Mouse (Mus musculus) midbrain, embryonic 15.5 days (tissue): ENCODE measurements at regions not wholly inside any gene's neighbourhood (a gene's known extent, or its start where the extent isn't known, plus 50 kb on each side); places are given as distances from the start of the nearest gene placed in this dataset.

Experiments
- ATAC-seq: fragments of 200-750 bp; cut with Nextera tagmentation; replicated peaks from 2 replicates; pipeline ENCODE4 v1.8.0; 2017; ENCODE audit warnings: moderate TSS enrichment
- H3K27ac ChIP-seq: fragments of 300-500 bp; sonication (generic); 2 replicates; pipeline ENCODE4 v1.5.1; 2015; ENCODE audit warnings: mild to moderate bottlenecking, inconsistent platforms
- H3K27me3 ChIP-seq: fragments of 300-500 bp; sonication (generic); replicated peaks from 2 replicates; pipeline ENCODE4 v1.6.1; 2015; ENCODE audit warnings: inconsistent platforms
- H3K36me3 ChIP-seq: fragments of 300-500 bp; sonication (generic); replicated peaks from 2 replicates; pipeline ENCODE4 v1.6.1; 2015; ENCODE audit warnings: inconsistent platforms
- H3K4me1 ChIP-seq: fragments of 300-500 bp; sonication (generic); 2 replicates; pipeline ENCODE4 v1.6.1; 2015; ENCODE audit warnings: inconsistent platforms
- H3K4me2 ChIP-seq: fragments of 300-500 bp; sonication (generic); 2 replicates; pipeline ENCODE4 v1.6.1; 2015; ENCODE audit warnings: inconsistent platforms, mild to moderate bottlenecking, moderate library complexity
- H3K4me3 ChIP-seq: fragments of 300-500 bp; sonication (generic); 2 replicates; pipeline ENCODE4 v1.5.1; 2015; ENCODE audit warnings: mild to moderate bottlenecking, inconsistent platforms
- H3K9ac ChIP-seq: fragments of 300-500 bp; sonication (generic); 2 replicates; pipeline ENCODE4 v1.6.1; 2015; ENCODE audit warnings: mild to moderate bottlenecking, inconsistent platforms
- H3K9me3 ChIP-seq: fragments of 300-500 bp; sonication (generic); 2 replicates; pipeline ENCODE4 v1.6.1; 2016; ENCODE audit warnings: inconsistent platforms
- WGBS: fragments of 180-500 bp; shearing (Covaris S2); methylation state at CpG from one replicate; pipeline ENCODE4 v1.1.7; 2015; ENCODE audit warnings: mixed read lengths; 5-methylcytosine and 5-hydroxymethylcytosine counted together

GRCm38 (mm10) chr3:148696555-148696954 is 293.8 kb downstream of the Adgrl2 start:
- no peaks in the 10 kb centered on the region for H3K9me3 ChIP-seq
- no peak overlapping the region for H3K9ac ChIP-seq
- no peak overlapping the region for H3K4me2 ChIP-seq
- 84% methylated on average over 7 of the region's 7 CpGs for WGBS
- no peak for ATAC-seq
- no peak overlapping the region for H3K4me3 ChIP-seq
- H3K36me3 ChIP-seq = no peaks in the 10 kb centered on the region
- H3K27ac ChIP-seq = no peak overlapping the region
- H3K27me3 ChIP-seq = no peaks in the 10 kb centered on the region
- no peaks in the 10 kb centered on the region for H3K4me1 ChIP-seq

- WGBS = 92% methylated on average over 6 of the region's 6 CpGs
- H3K27me3 ChIP-seq = no peaks in the 10 kb centered on the region
- no peak overlapping the region for H3K27ac ChIP-seq
- no peak overlapping the region for H3K4me2 ChIP-seq
- no peaks in the 10 kb centered on the region for H3K4me1 ChIP-seq
- no peak for ATAC-seq
- H3K4me3 ChIP-seq = no peak overlapping the region
- H3K9ac ChIP-seq = no peak overlapping the region
- no peaks in the 10 kb centered on the region for H3K9me3 ChIP-seq
- H3K36me3 ChIP-seq = no peaks in the 10 kb centered on the region
Measured at GRCm38 (mm10) chr3:148695453-148695852, 294.9 kb downstream of the Adgrl2 start.

DNA sequence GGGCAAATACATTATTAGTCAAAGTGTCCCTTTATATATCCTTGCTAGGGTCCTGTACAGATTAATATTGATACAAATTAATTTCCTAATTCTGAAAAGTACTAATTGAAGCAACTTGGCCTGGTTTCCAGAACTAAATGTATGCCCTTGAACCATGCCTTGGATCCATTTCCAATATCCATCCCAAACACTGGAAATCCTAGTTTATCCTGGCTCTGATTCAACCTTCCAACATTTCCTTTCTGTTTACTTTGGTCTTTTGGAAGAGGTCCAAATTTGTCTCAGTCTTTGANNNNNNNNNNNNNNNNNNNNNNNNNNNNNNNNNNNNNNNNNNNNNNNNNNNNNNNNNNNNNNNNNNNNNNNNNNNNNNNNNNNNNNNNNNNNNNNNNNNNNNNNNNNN is 307.2 kb downstream of the Adgrl2 start:
- ATAC-seq = no peak
- H3K4me3 ChIP-seq = no peak overlapping the region
- H3K4me1 ChIP-seq = 0 out of 2 replicates have a peak, but pooled peaks cover 2% of the 10 kb centered on the region
- no peak overlapping the region for H3K4me2 ChIP-seq
- no peaks in the 10 kb centered on the region for H3K27me3 ChIP-seq
- H3K9ac ChIP-seq = no peak overlapping the region
- H3K27ac ChIP-seq = no peak overlapping the region
- H3K9me3 ChIP-seq = no peaks in the 10 kb centered on the region
- H3K36me3 ChIP-seq = no peaks in the 10 kb centered on the region

DNA sequence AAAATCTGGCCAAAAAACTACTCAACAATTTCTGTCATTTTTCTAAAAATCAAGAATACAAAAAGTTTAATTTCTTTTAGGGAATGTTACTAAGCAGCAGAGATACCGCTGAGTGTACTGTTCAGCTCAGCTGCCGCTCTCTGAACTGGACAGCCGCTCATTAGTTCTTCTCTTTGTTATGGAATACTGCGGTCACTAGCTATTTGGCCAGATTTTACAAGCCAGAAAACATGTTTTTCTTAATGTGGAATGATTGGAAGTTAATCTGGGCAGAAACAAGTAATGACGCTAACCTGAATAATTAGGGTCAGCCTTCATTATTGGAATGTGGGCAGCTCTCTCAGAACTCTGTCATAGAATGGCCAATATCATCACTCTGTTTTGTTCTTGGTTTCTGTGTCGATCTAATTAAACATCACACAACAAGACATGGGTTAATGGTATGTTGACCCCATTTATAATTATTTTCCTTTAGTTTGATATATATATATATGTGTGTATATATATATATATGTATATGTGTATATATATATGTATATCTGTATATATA is 307.8 kb downstream of the Adgrl2 start:
- H3K9ac ChIP-seq = no peak overlapping the region
- no peak overlapping the region for H3K27ac ChIP-seq
- H3K36me3 ChIP-seq = no peaks in the 10 kb centered on the region
- no peak for ATAC-seq
- no peaks in the 10 kb centered on the region for H3K27me3 ChIP-seq
- H3K9me3 ChIP-seq = no peaks in the 10 kb centered on the region
- 0 out of 2 replicates have a peak, but pooled peaks cover 2% of the 10 kb centered on the region for H3K4me1 ChIP-seq
- WGBS = 84% methylated on average over 6 of the region's 6 CpGs
- H3K4me2 ChIP-seq = no peak overlapping the region
- H3K4me3 ChIP-seq = no peak overlapping the region

- no peak overlapping the region for H3K4me3 ChIP-seq
- no peak overlapping the region for H3K27ac ChIP-seq
- H3K4me1 ChIP-seq = 0 out of 2 replicates have a peak, but pooled peaks cover 2% of the 10 kb centered on the region
- no peak overlapping the region for H3K4me2 ChIP-seq
- H3K36me3 ChIP-seq = no peaks in the 10 kb centered on the region
- WGBS = 67% methylated on average over 2 of the region's 2 CpGs
- no peak overlapping the region for H3K9ac ChIP-seq
- ATAC-seq = no peak
- H3K9me3 ChIP-seq = no peaks in the 10 kb centered on the region
- H3K27me3 ChIP-seq = no peaks in the 10 kb centered on the region
Measured at GRCm38 (mm10) chr3:148681186-148681585, 309.2 kb downstream of the Adgrl2 start.

DNA sequence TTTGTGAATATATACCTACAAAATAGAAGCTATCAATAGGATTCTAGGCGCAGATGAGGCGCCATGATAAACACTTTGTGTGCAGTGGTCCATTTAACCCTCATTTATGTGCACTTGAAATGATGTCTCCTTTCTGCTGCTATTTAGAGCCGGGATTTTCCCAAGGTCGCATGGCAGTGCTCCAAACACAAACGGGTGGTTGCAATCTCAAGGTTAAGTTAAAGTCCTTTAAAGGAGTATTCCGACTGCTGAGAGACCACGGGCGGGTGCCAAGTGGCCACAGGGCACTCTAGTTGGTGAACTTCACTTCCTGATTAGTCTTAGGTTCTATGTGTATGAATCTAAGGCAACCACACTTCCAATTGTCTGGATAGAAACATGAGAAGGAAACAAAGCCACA is 309.6 kb downstream of the Adgrl2 start:
- Histone ChIP-seq H3K27ac (no peak overlapping the region), H3K9me3 (no peaks in the 10 kb centered on the region), H3K4me3 (no peak overlapping the region), H3K9ac (no peak overlapping the region), H3K27me3 (no peaks in the 10 kb centered on the region), H3K4me1 (0 out of 2 replicates have a peak, but pooled peaks cover 2% of the 10 kb centered on the region), H3K4me2 (no peak overlapping the region), H3K36me3 (no peaks in the 10 kb centered on the region)
- WGBS = 76% methylated on average over 8 of the region's 8 CpGs
- no peak for ATAC-seq

- ATAC-seq = no peak
- no peak overlapping the region for H3K9ac ChIP-seq
- H3K4me2 ChIP-seq = no peak overlapping the region
- H3K4me3 ChIP-seq = no peak overlapping the region
- H3K36me3 ChIP-seq = no peaks in the 10 kb centered on the region
- H3K27me3 ChIP-seq = no peaks in the 10 kb centered on the region
- H3K9me3 ChIP-seq = no peaks in the 10 kb centered on the region
- WGBS = 93% methylated on average over 4 of the region's 4 CpGs
- H3K4me1 ChIP-seq = 0 out of 2 replicates have a peak, but pooled peaks cover 2% of the 10 kb centered on the region
- no peak overlapping the region for H3K27ac ChIP-seq
Measured at GRCm38 (mm10) chr3:148680086-148680485, 310.3 kb downstream of the Adgrl2 start.

GRCm38 (mm10) chr3:148679121-148679520 is 311.2 kb downstream of the Adgrl2 start:
- Histone ChIP-seq H3K4me2 (no peak overlapping the region), H3K27ac (no peak overlapping the region), H3K4me1 (0 out of 2 replicates have a peak, but pooled peaks cover 2% of the 10 kb centered on the region), H3K9me3 (no peaks in the 10 kb centered on the region), H3K27me3 (no peaks in the 10 kb centered on the region), H3K4me3 (no peak overlapping the region), H3K36me3 (no peaks in the 10 kb centered on the region), H3K9ac (no peak overlapping the region)
- WGBS = 44% methylated on average over 2 of the region's 2 CpGs
- no peak for ATAC-seq

DNA sequence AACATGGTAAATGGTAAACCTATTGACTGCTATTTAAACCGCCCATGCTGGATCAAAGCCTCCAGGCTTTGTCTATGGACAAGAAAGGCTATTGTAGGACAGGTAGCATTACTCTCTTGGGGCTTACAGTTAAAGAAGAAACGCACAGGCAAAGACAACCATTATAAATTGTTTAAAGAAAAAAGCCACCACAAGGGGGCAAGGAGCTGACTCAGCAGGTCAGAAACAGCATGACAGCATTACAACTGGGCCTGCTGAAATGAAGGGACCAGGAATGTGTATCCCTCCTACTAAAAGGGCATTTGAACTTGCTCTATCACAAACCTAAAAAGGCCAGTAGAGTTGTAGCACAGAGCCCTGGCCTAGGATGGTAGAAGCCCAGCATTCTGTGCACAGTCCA is 314.3 kb downstream of the Adgrl2 start:
- no peak for ATAC-seq
- H3K4me2 ChIP-seq = no peak overlapping the region
- WGBS = 68% methylated on average over 2 of the region's 2 CpGs

GRCm38 (mm10) chr3:148662888-148663477 is 327.4 kb downstream of the Adgrl2 start:
- no peaks in the 10 kb centered on the region for H3K36me3 ChIP-seq
- ATAC-seq = no peak
- H3K4me1 ChIP-seq = peaks cover 7% of the 10 kb centered on the region; the same call in 1 of the 2 replicates
- no peaks in the 10 kb centered on the region for H3K27me3 ChIP-seq
- WGBS = 5% methylated on average over 6 of the region's 6 CpGs
- H3K9me3 ChIP-seq = 0 out of 2 replicates have a peak, but pooled peaks cover 4% of the 10 kb centered on the region
- H3K9ac ChIP-seq = no peak overlapping the region
- no peak overlapping the region for H3K27ac ChIP-seq
- H3K4me3 ChIP-seq = no peak overlapping the region
- no peak overlapping the region for H3K4me2 ChIP-seq

More for the DNA sequence above, 314.3 kb downstream of the Adgrl2 start:
- no peak overlapping the region for H3K9ac ChIP-seq
- H3K27me3 ChIP-seq = no peaks in the 10 kb centered on the region
- no peaks in the 10 kb centered on the region for H3K9me3 ChIP-seq
- H3K27ac ChIP-seq = no peak overlapping the region
- no peaks in the 10 kb centered on the region for H3K36me3 ChIP-seq
- H3K4me1 ChIP-seq = no peaks in the 10 kb centered on the region
- H3K4me3 ChIP-seq = no peak overlapping the region

DNA sequence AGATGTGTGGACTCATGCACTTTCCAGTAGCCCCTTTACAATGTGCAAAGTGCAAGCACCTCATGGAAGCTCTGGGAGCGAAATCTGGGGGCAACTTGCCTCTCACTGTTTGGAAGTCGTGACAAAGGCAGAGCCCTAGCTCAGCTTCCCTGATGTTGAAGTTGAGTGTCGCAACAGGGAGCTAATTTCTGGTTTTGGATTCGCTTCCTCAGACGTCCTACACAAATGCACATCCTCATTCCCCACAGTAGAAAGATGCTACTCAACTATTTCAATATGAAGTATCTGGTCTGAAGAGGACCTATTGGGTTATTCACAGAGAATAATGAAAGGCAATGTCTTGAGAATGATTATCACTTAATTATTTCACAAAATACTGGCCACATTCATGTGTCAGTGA is 331.3 kb downstream of the Adgrl2 start:
- H3K4me2 ChIP-seq = no peak overlapping the region
- no peaks in the 10 kb centered on the region for H3K36me3 ChIP-seq
- no peak overlapping the region for H3K4me3 ChIP-seq
- peaks cover 7% of the 10 kb centered on the region; the same call in 1 of the 2 replicates for H3K4me1 ChIP-seq
- no peaks in the 10 kb centered on the region for H3K27me3 ChIP-seq
- no peak overlapping the region for H3K27ac ChIP-seq
- H3K9me3 ChIP-seq = no peaks in the 10 kb centered on the region
- H3K9ac ChIP-seq = no peak overlapping the region
- ATAC-seq = no peak
- 95% methylated on average over 5 of the region's 5 CpGs for WGBS

GRCm38 (mm10) chr3:148658368-148658767 is 332.0 kb downstream of the Adgrl2 start:
- H3K4me2 ChIP-seq = no peak overlapping the region
- WGBS = 83% methylated on average over 8 of the region's 8 CpGs

DNA sequence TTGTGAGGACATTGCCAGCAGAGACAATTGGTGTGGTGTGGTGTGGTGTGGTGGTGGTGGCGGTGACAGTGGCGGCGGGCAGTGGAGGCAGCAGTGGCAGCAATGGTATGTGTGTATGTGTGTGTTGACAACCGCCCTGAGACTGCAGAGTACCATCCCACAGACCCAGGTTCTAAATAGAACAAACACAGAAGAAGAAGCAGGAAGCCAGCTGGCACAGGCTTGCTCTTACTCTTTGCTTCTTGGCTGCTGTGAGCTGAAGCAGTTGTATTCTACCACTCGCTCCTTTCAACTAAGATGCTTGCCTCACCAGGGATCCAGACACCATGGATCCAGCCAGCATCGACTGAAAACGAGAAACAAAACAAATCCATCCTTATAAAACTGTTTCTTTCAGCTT is 334.2 kb downstream of the Adgrl2 start:
- WGBS = 82% methylated on average over 7 of the region's 7 CpGs
- H3K27me3 ChIP-seq = no peaks in the 10 kb centered on the region
- no peak for ATAC-seq
- H3K4me3 ChIP-seq = no peak overlapping the region
- no peaks in the 10 kb centered on the region for H3K9me3 ChIP-seq
- H3K27ac ChIP-seq = no peak overlapping the region
- no peaks in the 10 kb centered on the region for H3K36me3 ChIP-seq
- H3K4me2 ChIP-seq = no peak overlapping the region
- no peaks in the 10 kb centered on the region for H3K4me1 ChIP-seq
- no peak overlapping the region for H3K9ac ChIP-seq

More at GRCm38 (mm10) chr3:148658368-148658767, 332.0 kb downstream of the Adgrl2 start:
- Histone ChIP-seq H3K9ac (no peak overlapping the region), H3K9me3 (no peaks in the 10 kb centered on the region), H3K27me3 (no peaks in the 10 kb centered on the region), H3K4me1 (peaks cover 7% of the 10 kb centered on the region; the same call in 1 of the 2 replicates), H3K27ac (no peak overlapping the region), H3K4me3 (no peak overlapping the region), H3K36me3 (no peaks in the 10 kb centered on the region)
- ATAC-seq = no peak
